Comparison of ENCODE assay signal across 8 mouse cellular contexts in genomic region chr19:45076036-45076575, GRCm38 (mm10). TPM values are rescaled to one million over a fixed set of nuclear protein-coding genes. Genes with fewer than 3 reads are reported as not detected.
DNase-seq lines count a peak whose midpoint lies in the region; ATAC-seq and TF ChIP-seq lines count a peak whose summit lies in the region.

No protein-coding gene starts in this region.

- TF ChIP-seq CTCF in E14TG2a.4 (conservative IDR thresholded peaks at IDR 0.05; ENCODE audit: low read length) = no peak
- no peak for TF ChIP-seq CTCF in heart, postnatal 0 days (IDR thresholded peaks at IDR 0.05; ENCODE audit: low read depth)

- H3K4me1 ChIP-seq in heart, embryonic 11.5 days (ENCODE audit: control insufficient read depth, insufficient read depth, low read length) = peaks cover 41% of the 10 kb centered on the region
- H3K4me1 ChIP-seq in E14TG2a.4 (replicated peaks; ENCODE audit: low read depth, low read length) = peaks cover 68% of the 10 kb centered on the region
- H3K4me1 ChIP-seq in heart, postnatal 0 days (ENCODE audit: control insufficient read depth, insufficient read depth) = peaks cover 25% of the 10 kb centered on the region

- DNase-seq in heart, adult 9 months (ENCODE audit: low spot score in 2 of 2) = no peak
- DNase-seq in heart, postnatal 0 days (ENCODE audit: low spot score) = no peak
- peak; percentile 64 for DNase-seq in lung, postnatal 10 days
- DNase-seq in adrenal gland, adult 8-10 months = no peak
- DNase-seq in urinary bladder, adult 2 months (ENCODE audit: low spot score) = no peak
- DNase-seq in yolk sac, embryonic 10.5 days (ENCODE audit: low spot score) = no peak

- H3K4me3 ChIP-seq in heart, embryonic 11.5 days (ENCODE audit: low read depth, low read length) = peak overlapping the region; percentile 69
- H3K4me3 ChIP-seq in E14TG2a.4 (replicated peaks; ENCODE audit: low read length) = peak overlapping the region; percentile 88
- peak overlapping the region; percentile 77 for H3K4me3 ChIP-seq in heart, postnatal 0 days (ENCODE audit: low read depth, low read length)

- 8% methylated on average over 17 of the region's 17 CpGs for WGBS in heart, embryonic 11.5 days (ENCODE audit: insufficient replicate concordance)
- 21% methylated on average over 17 of the region's 17 CpGs for WGBS in heart, postnatal 0 days

- peak overlapping the region; percentile 90; the same call in 1 of the 2 replicates for H3K9ac ChIP-seq in heart, embryonic 11.5 days (ENCODE audit: low read depth, low read length)
- H3K9ac ChIP-seq in heart, postnatal 0 days (replicated peaks; ENCODE audit: low read depth, low read length) = 0 out of 2 replicates have a peak overlapping the region, but pooled peaks have one; percentile 93

- H3K9me3 ChIP-seq in heart, embryonic 11.5 days (replicated peaks; ENCODE audit: control insufficient read depth, low read length) = no peaks in the 10 kb centered on the region
- 0 out of 2 replicates have a peak, but pooled peaks cover 3% of the 10 kb centered on the region for H3K9me3 ChIP-seq in E14TG2a.4 (ENCODE audit: low read length)
- no peaks in the 10 kb centered on the region for H3K9me3 ChIP-seq in heart, postnatal 0 days (replicated peaks; ENCODE audit: control insufficient read depth, low read length)

- no peak for TF ChIP-seq EP300 in heart, postnatal 0 days (IDR thresholded peaks at IDR 0.05; ENCODE audit: low read depth)

- H3K4me2 ChIP-seq in heart, embryonic 11.5 days = peak overlapping the region; percentile 84
- H3K4me2 ChIP-seq in heart, postnatal 0 days (ENCODE audit: low read depth, low read length) = peak overlapping the region; percentile 100

- H3K27me3 ChIP-seq in heart, embryonic 11.5 days (ENCODE audit: control insufficient read depth, insufficient read depth, low read length) = peaks cover 54% of the 10 kb centered on the region
- H3K27me3 ChIP-seq in E14TG2a.4 (ENCODE audit: insufficient read depth, low read length) = peaks cover 59% of the 10 kb centered on the region
- H3K27me3 ChIP-seq in heart, postnatal 0 days (ENCODE audit: control insufficient read depth, insufficient read depth, low read length) = peaks cover 34% of the 10 kb centered on the region

- no peak overlapping the region for H3K27ac ChIP-seq in heart, embryonic 11.5 days (ENCODE audit: low read depth, low read length)
- H3K27ac ChIP-seq in heart, postnatal 0 days (ENCODE audit: low read depth) = peak overlapping the region; percentile 99

- ATAC-seq in heart, embryonic 11.5 days (replicated peaks; ENCODE audit: insufficient number of reproducible peaks, low FRiP score, low TSS enrichment) = no peak
- no peak for ATAC-seq in heart, postnatal 0 days (ENCODE audit: insufficient read depth, low read depth)

- H3K36me3 ChIP-seq in heart, embryonic 11.5 days (ENCODE audit: control insufficient read depth, insufficient read depth, low read length) = no peaks in the 10 kb centered on the region
- H3K36me3 ChIP-seq in E14TG2a.4 (ENCODE audit: insufficient read depth, low read length) = no peaks in the 10 kb centered on the region
- H3K36me3 ChIP-seq in heart, postnatal 0 days (replicated peaks; ENCODE audit: control insufficient read depth, insufficient read depth, low read length) = no peaks in the 10 kb centered on the region

RNA-seq across cellular contexts. Expression of gene Kazald1, which starts 1.1 kb away (rescaled TPM):
- polyA plus RNA-seq in heart, embryonic 11.5 days (2014; fragmentation: Nextera tagmentation; extraction: Ambion mirVana) = 2.7 and 2.9 TPM in 2 replicates
- total RNA-seq in heart, postnatal 0 days (2014; rRNA removed; ENCODE audit: low replicate concordance) = 0.35 and 21.7 TPM in 2 replicates
- 10.3 and 14.1 TPM in 2 replicates for polyA plus RNA-seq in heart, postnatal 0 days (2015; fragmentation: Nextera tagmentation; extraction: Ambion mirVana)
- 10 to 100 TPM in 2 of 4 experiments, 1 to 10 TPM in 2; 6.2 to 13.8 (median 9.5) TPM for total RNA-seq in adrenal gland, adult 8-10 months (2022)
- polyA plus RNA-seq in urinary bladder, adult 2 months (2012; rRNA removed) = 24.9 and 25.1 TPM in 2 replicates

RNA-seq across cellular contexts. Expression of gene Sfxn3, which starts 28.8 kb away (rescaled TPM):
- 16.0 and 18.8 TPM in 2 replicates for polyA plus RNA-seq in heart, embryonic 11.5 days (2014; fragmentation: Nextera tagmentation; extraction: Ambion mirVana)
- 12.8 and 16.2 TPM in 2 replicates for total RNA-seq in heart, postnatal 0 days (2014; rRNA removed; ENCODE audit: low replicate concordance)
- 11.3 and 12.4 TPM in 2 replicates for polyA plus RNA-seq in heart, postnatal 0 days (2015; fragmentation: Nextera tagmentation; extraction: Ambion mirVana)
- total RNA-seq in adrenal gland, adult 8-10 months (2022) = 10 to 100 TPM; 53.1 to 96.1 (median 73.9) TPM
- polyA plus RNA-seq in urinary bladder, adult 2 months (2012; rRNA removed) = 46.3 and 51.2 TPM in 2 replicates

RNA-seq across cellular contexts. Expression of gene Pdzd7, which starts 30.6 kb away (rescaled TPM):
- polyA plus RNA-seq in heart, embryonic 11.5 days (2014; fragmentation: Nextera tagmentation; extraction: Ambion mirVana) = 0.21 TPM in 1 of 2 replicates, not detected in the other
- 0.65 TPM in 1 of 2 replicates, not detected in the other for total RNA-seq in heart, postnatal 0 days (2014; rRNA removed; ENCODE audit: low replicate concordance)
- 0.10 and 0.11 TPM in 2 replicates for polyA plus RNA-seq in heart, postnatal 0 days (2015; fragmentation: Nextera tagmentation; extraction: Ambion mirVana)
- under 1 TPM; 0.12 to 1.00 (median 0.56) TPM for total RNA-seq in adrenal gland, adult 8-10 months (2022)
- 0.99 and 1.1 TPM in 2 replicates for polyA plus RNA-seq in urinary bladder, adult 2 months (2012; rRNA removed)
